Mouse (Mus musculus): Measurements from ENCODE around the gene Ptprr.

- TF ChIP-seq CTCF (IDR thresholded peaks at IDR 0.05) (no peak), EP300 (IDR thresholded peaks at IDR 0.05) (no peak)
Observed at GRCm38 (mm10) chr10:116206449-116206848, 188.4 kb downstream of the Ptprr start.
